Mouse (Mus musculus) CH12.LX (cell line): ENCODE results near the gene Meis2. TPM values are rescaled to one million over a fixed set of nuclear protein-coding genes. Genes with fewer than 3 reads are reported as not detected.

Source experiments
- DNase-seq: peaks from one replicate; pipeline ENCODE4 v3.0.0-alpha.2; 2013; ENCODE audit errors: extremely low read depth
- H3K27ac ChIP-seq: 2 replicates; pipeline ENCODE4 v1.5.1; 2012; ENCODE audit warnings: low read depth, mild to moderate bottlenecking, control low read depth, moderate library complexity; ENCODE audit not compliant: insufficient read depth
- H3K27me3 ChIP-seq: replicated peaks from 2 replicates; pipeline ENCODE3; 2012; ENCODE audit warnings: inconsistent platforms
- H3K36me3 ChIP-seq, 2 experiments: replicated peaks in 1 of 2; 2 replicates each; pipeline versions ENCODE3 to v1.6.1; 2012; ENCODE audit warnings: inconsistent platforms in 1 of 2, low read length in 1 of 2, mild to moderate bottlenecking in 1 of 2, mixed read lengths in 1 of 2, moderate library complexity in 1 of 2; ENCODE audit not compliant: control insufficient read depth in 1 of 2, insufficient read depth in 1 of 2
- H3K4me1 ChIP-seq, 2 experiments: 2 replicates each; pipeline ENCODE4 v1.6.1; 2012; ENCODE audit warnings: inconsistent platforms in 1 of 2, moderate library complexity in 1 of 2; ENCODE audit not compliant: insufficient read depth in 2 of 2, control insufficient read depth in 1 of 2
- H3K4me2 ChIP-seq: 2 replicates; pipeline ENCODE4 v1.6.1; 2012; ENCODE audit warnings: low read depth, mild to moderate bottlenecking, control low read depth; ENCODE audit not compliant: poor library complexity, insufficient read depth, severe bottlenecking
- H3K4me3 ChIP-seq, 3 experiments: fragments of 150-350 bp in 1 of 3; sonication (generic) in 1 of 3; replicated peaks in 1 of 3; 2 replicates each; pipeline versions ENCODE3 to v1.5.1; 2011 to 2012; ENCODE audit warnings: low read depth in 2 of 3, low read length in 2 of 3, mild to moderate bottlenecking in 2 of 3, moderate library complexity in 2 of 3, control low read depth in 1 of 3, improper control_type of control experiment in 1 of 3, inconsistent platforms in 1 of 3, mixed read lengths in 1 of 3; ENCODE audit not compliant: poor library complexity in 1 of 3
- H3K79me2 ChIP-seq: replicated peaks from 2 replicates; pipeline ENCODE4 v1.6.1; 2012; ENCODE audit warnings: mild to moderate bottlenecking, moderate library complexity; ENCODE audit not compliant: control insufficient read depth, poor library complexity, insufficient read depth, severe bottlenecking; ENCODE audit errors: extremely low read depth
- H3K9ac ChIP-seq: 2 replicates; pipeline ENCODE4 v1.6.1; 2012; ENCODE audit warnings: low read depth, mild to moderate bottlenecking, control low read depth, moderate library complexity; ENCODE audit not compliant: insufficient read depth
- H3K9me3 ChIP-seq: replicated peaks from 2 replicates; pipeline ENCODE3; 2012; ENCODE audit warnings: low read length, inconsistent platforms, mixed read lengths
- BHLHE40 ChIP-seq: IDR thresholded peaks from 2 replicates; pipeline ENCODE4 v1.6.1; 2011; ENCODE audit warnings: mild to moderate bottlenecking, low read depth, low read length, improper control_type of control experiment
- CTCF ChIP-seq, 2 experiments: IDR thresholded peaks in 1 of 2; conservative IDR thresholded peaks in 1 of 2; 2 replicates each; pipeline ENCODE4 v1.5.1; 2011 to 2012; ENCODE audit warnings: low read depth in 2 of 2, low read length in 2 of 2, improper control_type of control experiment in 1 of 2, inconsistent platforms in 1 of 2, mild to moderate bottlenecking in 1 of 2, moderate library complexity in 1 of 2
- ELF1 ChIP-seq: IDR thresholded peaks from 2 replicates; pipeline ENCODE4 v1.6.1; 2014; ENCODE audit warnings: low read depth, mild to moderate bottlenecking, inconsistent platforms, low read length, improper control_type of control experiment
- ETS1 ChIP-seq: conservative IDR thresholded peaks from 2 replicates; pipeline ENCODE4 v1.6.1; 2012; ENCODE audit warnings: low read depth, mild to moderate bottlenecking, inconsistent platforms, low read length, improper control_type of control experiment, moderate library complexity
- GABPA ChIP-seq: IDR thresholded peaks from 2 replicates; pipeline ENCODE4 v1.6.1; 2012; ENCODE audit warnings: low read depth, low read length, improper control_type of control experiment, inconsistent platforms; ENCODE audit not compliant: insufficient replicate concordance
- IRF4 ChIP-seq: IDR thresholded peaks from 2 replicates; pipeline ENCODE4 v1.6.1; 2014; ENCODE audit warnings: low read depth, mild to moderate bottlenecking, inconsistent platforms, low read length, improper control_type of control experiment
- MAX ChIP-seq: IDR thresholded peaks from 2 replicates; pipeline ENCODE4 v1.6.1; 2011; ENCODE audit warnings: low read length, improper control_type of control experiment
- MAZ ChIP-seq: IDR thresholded peaks from 2 replicates; pipeline ENCODE4 v1.6.1; 2012; ENCODE audit warnings: low read depth, mild to moderate bottlenecking, inconsistent platforms, low read length, improper control_type of control experiment, moderate library complexity
- MXI1 ChIP-seq: IDR thresholded peaks from 2 replicates; pipeline ENCODE4 v1.6.1; 2011; ENCODE audit warnings: mild to moderate bottlenecking, low read depth, low read length, improper control_type of control experiment
- POLR2A ChIP-seq: IDR thresholded peaks from 2 replicates; pipeline ENCODE4 v1.6.1; 2011; ENCODE audit warnings: low read depth, mild to moderate bottlenecking, improper control_type of control experiment, low read length
- POLR2AphosphoS2 ChIP-seq: IDR thresholded peaks from 2 replicates; pipeline ENCODE4 v1.6.1; 2011; ENCODE audit warnings: low read depth, low read length, improper control_type of control experiment
- RAD21 ChIP-seq: IDR thresholded peaks from 2 replicates; pipeline ENCODE4 v1.6.1; 2011; ENCODE audit warnings: low read depth, mild to moderate bottlenecking, low read length, improper control_type of control experiment, moderate library complexity
- RCOR1 ChIP-seq: conservative IDR thresholded peaks from 2 replicates; pipeline ENCODE4 v1.6.1; 2012; ENCODE audit warnings: low read depth, mild to moderate bottlenecking, inconsistent platforms, low read length, improper control_type of control experiment
- SIN3A ChIP-seq: IDR thresholded peaks from 2 replicates; pipeline ENCODE4 v1.6.1; 2012; ENCODE audit warnings: low read length, improper control_type of control experiment, inconsistent platforms
- TBP ChIP-seq: conservative IDR thresholded peaks from 2 replicates; pipeline ENCODE4 v1.6.1; 2011; ENCODE audit warnings: low read depth, low read length, improper control_type of control experiment
- USF1 ChIP-seq: IDR thresholded peaks from 2 replicates; pipeline ENCODE4 v1.6.1; 2014; ENCODE audit warnings: low read depth, mild to moderate bottlenecking, inconsistent platforms, low read length, improper control_type of control experiment
- USF2 ChIP-seq: conservative IDR thresholded peaks from 2 replicates; pipeline ENCODE4 v1.6.1; 2011; ENCODE audit warnings: low read depth, low read length, improper control_type of control experiment
- ZC3H11A ChIP-seq: IDR thresholded peaks from 2 replicates; pipeline ENCODE4 v1.6.1; 2012; ENCODE audit warnings: low read depth, mild to moderate bottlenecking, inconsistent platforms, low read length, improper control_type of control experiment
- ZKSCAN1 ChIP-seq: IDR thresholded peaks from 2 replicates; pipeline ENCODE4 v1.6.1; 2012; ENCODE audit warnings: low read depth, inconsistent platforms, low read length, improper control_type of control experiment, borderline replicate concordance
- ZNF384 ChIP-seq: IDR thresholded peaks from 2 replicates; pipeline ENCODE4 v1.6.1; 2012; ENCODE audit warnings: low read depth, low read length, improper control_type of control experiment, inconsistent platforms
- dilution Hi-C: fragments of 300-500 bp; cut with MboI; formaldehyde crosslinking; loops from 2 replicates; pipeline ENCODE4 v1.14.3; 2020; ENCODE audit warnings: low sequenced_read_pairs; ENCODE audit not compliant: extremely low pct_unique_long_range_greater_than_20kb, extremely low pct_ligation_motif_present
- in situ Hi-C: fragments of 300-500 bp; cut with MboI; formaldehyde crosslinking; loops from 3 replicates; pipeline ENCODE4 v1.14.3; 2019; ENCODE audit warnings: low sequenced_read_pairs, low pct_ligation_motif_present, low pct_unique_long_range_greater_than_20kb, mixed read lengths
- polyA plus RNA-seq: library from polyadenylated mRNA; unstranded; fragments of >175 nt; gene quantifications from 2 replicates; pipeline ENCODE4 v1.2.1, GENCODE M21; 2012; ENCODE audit warnings: low read depth; ENCODE audit not compliant: insufficient read length
- total RNA-seq, 2 experiments: library from RNA; depleted of rRNA; stranded (reverse); fragments of 300-350 nt in 1 of 2; fragments of >200 nt in 1 of 2; gene quantifications; 2 replicates each; pipeline ENCODE4 v1.2.3; 2012 to 2014

Gene Meis2
- total and polyA plus RNA-seq, 3 experiments = not detected

GRCm38 (mm10) chr2:116015520-116015919, 50.1 kb downstream of the Meis2 start:
- DNase-seq = no peak
- Histone ChIP-seq H3K9me3 (no peaks in the 10 kb centered on the region), H3K4me1 (no peaks in the 10 kb centered on the region), H3K4me3 (no peak overlapping the region), H3K9ac (no peak overlapping the region), H3K27ac (no peak overlapping the region), H3K79me2 (no peaks in the 10 kb centered on the region), H3K4me2 (no peak overlapping the region), H3K27me3 (no peaks in the 10 kb centered on the region), H3K36me3 (no peaks in the 10 kb centered on the region)
- dilution Hi-C loops = no loop called here
- no peak for TF ChIP-seq POLR2A
- TF ChIP-seq POLR2AphosphoS2 = no peak
- TF ChIP-seq ZC3H11A = no peak
- no peak for TF ChIP-seq MXI1
- TF ChIP-seq GABPA = no peak
- TF ChIP-seq SIN3A = no peak
- no peak for TF ChIP-seq MAZ
- no peak for TF ChIP-seq IRF4
- TF ChIP-seq RAD21 = no peak
- no peak for TF ChIP-seq BHLHE40
- TF ChIP-seq USF2 = no peak
- no peak for TF ChIP-seq ZNF384
- in situ Hi-C loops = no loop called here

DNA sequence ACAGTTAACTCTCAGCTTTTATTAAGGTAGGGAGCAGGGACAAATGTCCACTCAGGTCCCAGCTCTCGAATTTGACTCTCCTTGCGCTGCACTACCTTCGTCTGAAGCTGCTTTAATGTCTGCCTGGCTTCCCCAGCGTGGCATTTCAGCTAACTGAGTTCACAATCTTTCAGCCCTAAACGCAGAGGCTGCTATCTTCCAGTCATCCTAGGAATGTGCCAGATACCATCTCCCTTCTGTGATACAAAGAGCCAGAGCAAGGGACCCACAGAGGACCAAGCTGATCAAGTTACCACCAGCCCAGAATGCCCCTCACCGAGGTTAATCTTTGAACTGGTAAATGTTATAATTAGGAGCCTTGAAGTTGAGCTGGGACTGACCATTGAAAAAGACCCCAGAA, 55.2 kb downstream of the Meis2 start:
- dilution Hi-C loops = no loop called here
- DNase-seq = no peak
- H3K36me3 ChIP-seq = no peaks in the 10 kb centered on the region
- TF ChIP-seq POLR2AphosphoS2 (no peak), BHLHE40 (no peak), ELF1 (no peak), ETS1 (no peak), MAX (no peak), ZKSCAN1 (no peak), USF2 (no peak), RCOR1 (no peak), TBP (no peak), CTCF (conservative IDR thresholded peaks at IDR 0.05 in 1 of 2, IDR thresholded peaks at IDR 0.05 in 1 of 2; ENCODE audit: low read depth in 2 of 2, low read length in 2 of 2) (no peak), USF1 (no peak), SIN3A (no peak)
- H3K27ac ChIP-seq = no peak overlapping the region
- H3K4me1 ChIP-seq = no peaks in the 10 kb centered on the region
- H3K4me2 ChIP-seq = no peak overlapping the region
- no peak overlapping the region for H3K9ac ChIP-seq
- H3K4me3 ChIP-seq = no peak overlapping the region
- H3K9me3 ChIP-seq = no peaks in the 10 kb centered on the region
- in situ Hi-C loops = no loop called here
- no peaks in the 10 kb centered on the region for H3K27me3 ChIP-seq
- no peaks in the 10 kb centered on the region for H3K79me2 ChIP-seq
